Mouse (Mus musculus) cerebral cortex, adult 2 months (tissue): ENCODE measurements around the gene Tmprss4.

Experiments used
- WGBS: fragments of 180-500 bp; shearing (Covaris S2); methylation state at CpG from one replicate; pipeline ENCODE4 v1.1.7; 2018; 5-methylcytosine and 5-hydroxymethylcytosine counted together

Gene Tmprss4

DNA sequence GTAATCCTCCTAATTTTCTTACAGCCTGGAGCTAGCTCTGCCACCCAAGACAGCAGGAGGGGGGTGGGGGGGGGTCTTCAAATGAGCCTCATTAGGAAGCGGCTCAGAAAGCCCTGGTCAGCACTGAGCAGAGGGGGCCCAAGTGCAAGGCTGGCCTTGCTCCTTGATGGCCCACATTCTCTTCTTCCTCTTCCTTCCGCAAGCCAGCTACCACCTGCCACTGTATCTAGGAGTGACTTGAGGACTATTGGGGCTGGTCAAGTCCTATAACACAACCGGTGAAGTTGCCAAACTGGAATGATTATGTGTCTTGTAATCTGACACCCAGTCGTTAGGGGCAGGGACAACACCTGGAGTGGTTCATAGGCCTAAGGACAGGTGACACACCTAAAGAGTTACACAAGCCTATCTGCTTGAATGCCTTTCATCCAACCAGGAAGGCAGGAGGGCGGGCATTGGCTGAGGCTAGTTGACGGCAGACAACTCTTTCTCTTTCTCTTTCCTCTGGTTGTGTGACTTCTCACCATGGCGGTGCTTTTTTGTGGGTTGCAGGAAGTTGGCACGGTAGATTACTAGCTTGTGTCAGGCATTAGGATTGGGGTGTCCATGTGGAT lies at the start of gene Tmprss4:
Gene Tmprss4 (minus strand): TSS at position 296 of the 614 bp plus-strand sequence.
- 86% methylated on average over 8 of the region's 8 CpGs for WGBS

DNA sequence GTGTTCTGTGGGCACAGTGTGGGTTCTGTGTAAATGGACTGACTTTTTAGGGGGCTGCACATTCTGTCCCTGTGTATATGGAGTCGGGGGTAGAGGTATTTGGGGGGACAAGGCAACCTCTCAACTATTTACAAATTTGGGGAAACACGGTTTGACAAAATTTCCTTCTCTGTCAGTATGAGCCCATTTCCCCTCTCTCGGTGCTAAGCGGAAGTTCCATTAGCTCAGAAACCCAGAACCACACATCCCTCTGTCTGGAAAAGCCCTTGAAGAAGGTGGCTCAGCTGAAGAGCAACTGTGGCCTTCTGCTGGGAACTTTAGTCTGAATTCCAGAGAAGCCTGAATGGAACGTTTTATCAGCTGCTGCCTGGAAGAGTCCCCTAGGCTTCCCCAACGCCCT lies 48.5 kb upstream of the Tmprss4 start:
- 81% methylated on average over 6 of the region's 6 CpGs for WGBS

DNA sequence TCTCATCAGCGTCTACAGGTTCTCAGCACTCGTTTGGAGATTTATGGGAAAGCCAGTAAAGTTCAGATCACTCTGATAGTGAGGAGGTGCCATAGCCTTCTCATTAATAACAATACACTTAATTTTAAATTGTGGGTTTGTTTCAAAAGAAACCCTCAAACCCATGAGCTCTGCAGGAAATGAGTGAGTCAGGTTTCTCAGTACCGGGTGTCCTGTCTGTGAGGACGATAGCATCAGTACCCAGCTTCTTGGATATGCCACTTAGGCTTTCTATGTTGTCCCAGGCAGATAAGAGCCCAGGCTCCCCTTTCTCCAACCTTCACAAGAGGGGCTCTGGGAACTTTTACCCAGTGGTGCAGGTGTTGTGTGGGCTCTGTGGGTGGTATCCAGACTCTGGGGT lies 48.1 kb upstream of the Tmprss4 start:
- 79% methylated on average over 4 of the region's 4 CpGs for WGBS

DNA sequence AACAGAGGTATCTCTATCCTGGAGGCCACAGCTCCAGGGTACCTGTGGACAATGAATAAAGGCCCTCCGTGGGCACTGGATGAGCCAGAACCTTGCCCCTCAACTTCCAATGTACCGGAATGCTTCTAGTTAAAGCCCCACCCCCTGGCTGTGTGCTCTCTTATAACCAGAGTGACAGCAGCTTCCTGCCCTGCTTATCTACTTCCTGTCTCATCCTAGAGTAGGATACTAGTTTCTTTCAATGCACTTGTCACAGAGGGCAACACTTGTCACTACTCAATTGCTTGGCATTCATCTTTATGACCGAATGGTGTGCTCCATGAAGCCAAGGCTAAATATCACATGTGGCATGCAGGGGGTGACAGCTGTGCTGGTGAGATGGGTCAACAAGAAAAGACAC lies 47.4 kb upstream of the Tmprss4 start:
- WGBS = 83% methylated on average over 3 of the region's 3 CpGs

DNA sequence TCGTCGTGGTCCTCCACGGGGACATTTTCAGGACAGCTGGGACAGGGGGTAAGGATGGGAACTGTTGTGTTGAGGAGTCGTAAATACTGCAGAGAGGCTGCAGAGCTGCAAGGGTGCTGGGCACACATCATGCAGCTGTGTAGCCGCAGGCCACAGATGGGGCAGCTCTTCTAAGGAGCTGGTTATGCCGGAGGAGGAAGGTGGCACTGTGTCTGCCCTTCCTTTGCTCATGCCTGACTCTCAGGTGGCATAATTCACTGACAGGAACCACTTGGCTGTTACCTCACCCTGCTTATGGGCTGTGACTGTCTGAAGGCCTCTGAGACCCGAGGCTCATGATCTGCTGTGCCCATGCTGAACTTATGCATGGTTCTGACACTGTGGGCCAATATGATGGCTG lies 46.4 kb upstream of the Tmprss4 start:
- 90% methylated on average over 7 of the region's 7 CpGs for WGBS

DNA sequence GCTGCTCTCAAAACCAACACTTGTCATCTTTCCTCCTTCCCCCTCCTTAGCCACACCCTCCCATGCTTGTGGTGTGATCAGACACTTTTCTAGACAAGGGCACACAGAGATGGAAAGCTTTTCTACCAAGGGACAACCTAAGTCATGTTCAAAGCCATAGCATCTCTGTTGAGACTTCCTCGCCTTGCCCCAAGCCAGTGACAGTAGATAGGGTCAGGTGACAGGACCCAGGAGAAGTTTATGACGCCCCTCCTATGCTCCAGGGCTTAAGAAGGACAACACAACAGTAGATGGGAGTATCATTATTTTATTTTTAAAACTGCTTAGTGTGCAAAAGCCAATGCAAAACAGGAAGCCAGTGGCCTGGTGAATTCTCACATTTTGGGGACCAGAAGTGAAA lies 43.6 kb upstream of the Tmprss4 start:
- WGBS = 66% methylated on average over 2 of the region's 2 CpGs

DNA sequence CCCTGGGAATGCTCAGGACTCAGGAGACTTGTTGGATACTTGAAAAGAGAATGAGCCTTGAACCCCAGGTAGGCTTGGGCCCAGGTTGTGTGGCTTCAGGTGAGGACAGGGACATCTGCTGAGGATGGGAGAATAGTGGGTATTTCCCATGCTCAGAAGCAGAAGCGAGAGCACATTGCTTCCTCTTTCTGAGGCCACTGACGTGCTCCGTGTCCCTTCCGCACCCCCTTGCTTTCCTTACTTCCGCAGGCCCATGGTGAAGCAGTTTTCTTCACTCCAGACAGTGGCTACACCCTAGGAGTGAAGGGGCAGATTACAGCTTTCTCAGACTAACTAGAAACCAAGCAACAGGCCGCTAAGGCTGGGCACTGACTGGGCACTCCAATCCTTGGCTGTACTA lies 42.2 kb upstream of the Tmprss4 start:
- 92% methylated on average over 6 of the region's 6 CpGs for WGBS

DNA sequence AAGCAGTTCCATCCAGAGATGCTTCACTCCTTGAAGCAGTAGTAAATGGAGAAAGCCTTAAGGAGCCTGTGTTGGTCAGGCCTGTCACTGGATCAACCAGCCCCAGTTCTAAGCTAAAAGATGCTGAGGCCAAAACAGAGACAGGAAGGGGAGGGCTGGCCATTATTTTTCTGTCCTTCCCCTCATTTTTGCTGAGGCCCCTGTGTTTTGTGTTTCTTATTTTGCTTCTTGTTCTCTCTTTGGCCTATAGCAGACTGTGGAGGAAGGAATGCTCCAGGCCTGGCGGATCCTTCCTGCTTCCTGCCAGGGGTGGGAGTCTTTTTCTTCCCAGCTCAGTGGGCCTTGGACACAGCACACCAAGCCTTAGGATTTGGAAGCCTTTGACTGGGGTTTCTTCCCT lies 41.5 kb upstream of the Tmprss4 start:
- WGBS = 72% methylated on average over 1 of the region's 1 CpGs

DNA sequence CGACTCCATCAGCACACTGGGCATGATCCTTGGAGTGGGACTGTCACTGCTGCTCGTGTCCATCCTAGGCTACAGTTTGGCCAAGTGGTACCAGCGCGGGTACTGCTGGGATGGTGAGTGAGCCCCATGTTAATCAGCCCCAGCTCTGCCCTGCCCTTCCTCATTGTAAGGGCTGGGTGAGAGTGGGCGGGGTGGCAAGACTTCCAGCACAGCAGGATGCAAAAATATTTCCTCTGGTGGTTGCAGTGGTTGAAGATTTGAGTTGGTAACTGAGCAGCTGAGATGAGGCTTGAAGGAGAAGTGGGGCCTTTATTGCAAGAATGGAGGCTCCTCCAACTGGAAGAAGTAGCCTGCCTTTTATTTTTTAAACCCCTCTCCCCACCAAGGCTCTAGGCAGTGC lies 37.5 kb upstream of the Tmprss4 start:
- 77% methylated on average over 5 of the region's 5 CpGs for WGBS

DNA sequence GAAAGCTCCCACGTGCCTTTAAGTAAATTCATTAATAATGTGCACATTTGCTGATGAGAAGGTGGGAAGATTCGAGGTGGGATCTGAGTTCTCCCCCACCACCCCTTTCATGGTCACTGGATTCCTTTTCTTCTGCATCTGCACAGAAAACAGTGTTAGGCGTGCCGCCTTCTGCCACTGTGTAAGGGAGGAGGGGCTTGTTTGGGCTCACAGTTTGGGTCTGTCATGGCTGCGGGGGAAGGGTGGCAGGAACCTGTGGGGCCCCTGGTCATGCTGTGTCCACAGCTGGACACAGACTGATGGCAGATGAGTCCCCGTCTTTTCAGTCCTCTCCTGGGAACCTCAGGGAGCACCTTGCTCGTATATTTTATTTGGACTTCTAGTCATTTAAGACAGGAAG lies 32.9 kb upstream of the Tmprss4 start:
- WGBS = 73% methylated on average over 7 of the region's 7 CpGs

DNA sequence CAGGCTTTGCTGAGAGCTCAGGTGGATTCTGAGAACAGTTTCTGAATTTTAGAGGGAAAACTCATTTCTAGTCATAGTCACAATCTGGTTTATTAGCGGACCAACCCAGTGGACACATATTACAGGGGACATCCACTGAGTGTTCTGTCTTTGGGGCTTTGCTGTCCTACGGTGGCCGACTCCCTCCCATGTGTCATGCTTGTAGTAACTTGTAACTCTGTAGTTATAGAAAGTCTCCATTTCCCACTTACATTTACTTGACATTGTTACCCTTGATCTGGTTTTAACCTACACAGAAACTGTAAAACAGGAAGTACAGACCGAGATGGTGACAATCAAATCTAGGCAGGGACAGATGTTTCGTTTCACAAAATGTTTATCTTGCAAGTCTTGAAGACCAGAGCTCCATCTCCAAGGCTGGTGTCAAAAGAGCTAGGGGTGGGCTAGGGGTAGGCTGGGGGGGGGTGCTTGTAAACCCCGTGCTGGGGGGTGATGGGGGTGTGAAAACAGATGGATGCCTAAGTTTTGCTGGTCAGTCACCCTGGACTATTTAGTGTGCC lies 31.9 kb upstream of the Tmprss4 start:
- WGBS = 79% methylated on average over 6 of the region's 6 CpGs

DNA sequence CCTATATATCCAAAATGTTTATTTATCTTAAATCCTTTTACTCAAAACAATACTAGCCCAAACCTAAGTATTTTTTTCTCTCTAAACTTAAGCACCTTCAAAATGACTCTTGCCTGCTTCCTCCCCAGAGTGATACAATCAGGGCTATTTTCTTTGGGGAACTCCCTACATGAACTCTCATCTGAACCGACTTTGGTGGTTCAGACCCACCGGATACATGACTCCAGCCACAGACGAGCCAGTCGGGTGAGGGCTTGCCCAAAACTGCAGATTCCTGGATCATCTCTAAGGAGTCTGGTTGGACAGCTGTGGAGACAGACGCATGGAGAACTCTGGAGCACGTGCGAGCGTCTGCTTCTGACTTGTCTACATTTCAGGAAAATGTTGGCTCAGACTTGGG lies 25.5 kb upstream of the Tmprss4 start:
- WGBS = 70% methylated on average over 8 of the region's 8 CpGs

DNA sequence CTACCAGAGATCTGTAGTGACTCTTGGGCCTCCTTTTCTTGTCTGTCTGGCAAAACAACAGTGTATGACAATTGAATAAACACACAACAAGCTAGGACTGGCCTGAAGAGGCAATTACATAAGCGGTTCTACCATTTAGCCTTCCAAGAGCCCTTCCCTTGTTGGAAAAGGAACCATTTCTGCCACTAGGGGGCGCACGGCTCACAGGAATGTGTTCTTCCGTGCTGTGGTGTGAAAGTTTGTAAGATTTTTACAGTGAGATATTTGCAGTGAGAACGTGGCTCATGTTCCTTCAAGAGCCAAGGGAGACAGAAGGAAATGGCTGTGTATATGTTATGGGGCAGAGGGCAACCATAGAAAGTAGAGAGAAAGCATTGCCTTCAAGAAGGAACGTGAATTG lies 17.7 kb upstream of the Tmprss4 start:
- WGBS = 9% methylated on average over 6 of the region's 6 CpGs

DNA sequence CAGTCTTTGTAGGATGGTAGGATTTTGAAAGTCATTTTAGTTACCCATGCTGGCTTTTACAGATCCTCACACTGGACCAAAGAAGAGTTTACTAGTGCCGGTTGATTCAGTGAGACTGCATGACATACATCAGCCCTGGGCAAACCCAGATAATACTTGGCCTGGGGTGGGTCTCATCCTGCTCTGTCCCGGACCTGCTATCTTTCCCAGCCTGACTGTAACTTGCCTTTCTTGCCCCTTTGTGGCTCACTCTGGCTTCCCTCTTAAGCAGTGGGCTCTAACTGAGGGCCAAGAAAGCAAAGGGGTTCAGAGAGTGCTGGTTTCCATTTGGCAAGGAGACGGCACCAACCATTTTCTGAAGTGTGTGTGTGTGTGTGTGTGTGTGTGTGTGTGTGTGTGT lies 15.8 kb upstream of the Tmprss4 start:
- 95% methylated on average over 3 of the region's 3 CpGs for WGBS

DNA sequence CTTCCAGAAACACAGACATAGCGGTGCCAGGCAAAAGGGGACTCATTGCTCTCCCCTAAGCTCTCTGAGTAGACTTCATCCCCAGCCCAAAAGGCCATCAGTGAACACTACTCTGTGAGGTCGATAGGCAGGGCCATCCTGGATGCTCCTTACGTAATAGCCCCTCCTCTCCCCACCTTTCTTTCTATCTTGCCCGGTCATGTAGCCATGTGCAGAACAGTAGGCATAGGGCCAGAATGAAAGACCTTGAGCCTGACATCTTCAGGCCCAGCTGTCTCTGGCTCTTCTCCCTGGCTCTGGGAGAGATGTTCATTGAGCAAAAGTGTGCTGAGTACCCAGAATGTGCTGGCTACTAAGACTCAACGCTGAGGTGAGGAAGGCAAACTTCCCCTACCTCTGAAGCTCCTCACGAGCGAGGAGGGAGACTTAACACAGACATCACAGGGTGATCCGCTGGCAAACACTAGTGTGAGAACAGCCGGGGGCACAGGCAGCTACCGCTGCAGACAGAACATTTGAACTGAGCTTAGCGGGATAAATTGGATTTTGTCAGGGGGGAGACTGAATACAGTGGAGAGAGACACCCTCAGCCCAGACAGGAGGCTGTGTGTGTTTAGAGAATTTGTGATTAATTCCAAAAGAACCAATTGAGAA lies 11.8 kb upstream of the Tmprss4 start:
- 64% methylated on average over 11 of the region's 11 CpGs for WGBS

DNA sequence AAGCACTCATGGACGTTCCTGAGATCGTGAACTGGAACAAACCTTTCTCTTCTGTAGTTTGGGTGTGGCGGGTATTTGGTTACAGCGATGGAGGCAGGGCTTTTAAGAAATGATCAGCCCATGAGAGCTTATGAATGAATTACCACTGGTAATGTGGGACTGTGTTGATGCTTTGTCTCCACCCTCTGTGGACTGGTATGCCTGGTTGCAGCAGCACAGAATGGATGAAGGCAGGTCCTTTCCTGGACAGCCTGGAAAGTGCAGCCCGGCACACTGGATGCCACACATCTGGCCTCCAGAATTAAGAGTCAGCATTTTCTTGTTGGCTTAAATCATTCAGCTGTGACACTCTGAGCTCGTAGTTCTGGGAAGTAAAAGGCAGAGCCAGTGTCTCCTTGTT lies 8.1 kb upstream of the Tmprss4 start:
- WGBS = 77% methylated on average over 6 of the region's 6 CpGs

DNA sequence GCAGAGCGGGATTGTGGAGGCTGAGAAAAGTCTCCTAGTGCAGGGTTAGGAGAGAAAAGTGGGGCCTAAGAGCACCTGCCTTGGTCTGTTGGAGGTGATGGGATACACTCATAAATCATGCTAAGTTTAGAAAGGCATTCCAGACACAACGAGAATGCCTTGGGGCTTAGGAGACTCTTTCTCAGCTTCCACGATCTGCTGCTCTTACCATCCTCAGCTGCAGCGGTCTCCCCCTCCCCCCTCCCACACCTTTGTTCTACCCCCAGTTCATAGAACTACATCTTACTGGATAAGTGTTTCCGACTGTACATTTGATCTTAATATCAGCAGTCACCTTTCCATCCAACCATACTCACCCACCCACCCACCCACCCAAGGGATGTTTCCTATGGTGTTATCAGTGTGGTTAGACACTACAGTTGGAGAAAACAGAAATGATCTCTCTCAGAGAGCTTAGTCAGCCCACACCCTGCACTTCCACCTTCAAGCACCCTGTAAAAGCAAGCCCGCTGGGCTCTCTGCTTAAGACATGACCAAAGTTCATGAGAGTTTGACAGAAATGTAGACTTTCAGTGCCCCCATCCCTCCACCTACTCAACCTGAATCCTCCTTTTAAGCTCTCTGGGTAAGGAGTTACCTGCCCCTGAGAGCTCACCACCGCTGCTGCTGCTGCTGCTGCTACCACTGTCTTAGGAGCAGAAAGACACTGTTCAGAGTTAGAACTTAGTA lies 3.3 kb upstream of the Tmprss4 start:
- WGBS = 88% methylated on average over 7 of the region's 7 CpGs

DNA sequence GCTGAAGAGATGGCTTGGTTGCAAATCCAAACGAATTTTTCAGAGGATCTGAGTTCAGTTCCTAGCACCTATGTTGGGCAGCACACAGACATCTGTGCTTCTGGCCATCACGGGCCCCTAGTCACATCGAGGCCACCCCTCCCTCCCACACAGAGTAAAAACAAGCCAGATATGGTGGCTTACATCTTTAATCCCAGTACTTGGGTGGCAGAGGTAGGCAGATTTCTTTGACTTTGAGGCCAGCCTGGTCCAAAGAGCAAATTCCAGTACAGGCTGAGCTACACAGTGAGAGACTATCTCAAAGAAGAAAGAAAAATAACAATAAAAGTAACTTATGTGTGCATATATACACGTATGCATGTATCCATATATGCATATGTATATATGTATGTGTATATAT lies 2.2 kb upstream of the Tmprss4 start:
- WGBS = 83% methylated on average over 4 of the region's 4 CpGs

DNA sequence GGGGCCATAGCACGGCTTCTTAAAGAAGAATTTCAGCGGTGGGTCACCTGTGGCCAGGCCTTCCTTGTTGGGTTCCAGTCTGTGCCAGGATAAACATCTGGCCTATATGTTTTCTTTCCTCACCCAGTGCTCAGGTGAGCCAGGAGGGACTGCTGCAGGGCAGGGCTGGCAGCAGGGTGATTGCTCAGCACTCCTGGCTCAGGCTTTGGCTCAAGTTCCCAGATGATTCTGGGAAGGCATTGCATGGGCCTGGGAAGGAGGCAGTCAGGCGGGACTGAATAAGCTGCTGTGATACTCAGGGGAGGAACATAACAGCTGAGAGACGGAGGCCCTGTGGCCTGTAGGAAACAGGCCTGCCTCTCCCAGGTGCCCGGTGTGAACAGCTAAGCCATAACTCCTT lies 1.3 kb upstream of the Tmprss4 start:
- 93% methylated on average over 5 of the region's 5 CpGs for WGBS

DNA sequence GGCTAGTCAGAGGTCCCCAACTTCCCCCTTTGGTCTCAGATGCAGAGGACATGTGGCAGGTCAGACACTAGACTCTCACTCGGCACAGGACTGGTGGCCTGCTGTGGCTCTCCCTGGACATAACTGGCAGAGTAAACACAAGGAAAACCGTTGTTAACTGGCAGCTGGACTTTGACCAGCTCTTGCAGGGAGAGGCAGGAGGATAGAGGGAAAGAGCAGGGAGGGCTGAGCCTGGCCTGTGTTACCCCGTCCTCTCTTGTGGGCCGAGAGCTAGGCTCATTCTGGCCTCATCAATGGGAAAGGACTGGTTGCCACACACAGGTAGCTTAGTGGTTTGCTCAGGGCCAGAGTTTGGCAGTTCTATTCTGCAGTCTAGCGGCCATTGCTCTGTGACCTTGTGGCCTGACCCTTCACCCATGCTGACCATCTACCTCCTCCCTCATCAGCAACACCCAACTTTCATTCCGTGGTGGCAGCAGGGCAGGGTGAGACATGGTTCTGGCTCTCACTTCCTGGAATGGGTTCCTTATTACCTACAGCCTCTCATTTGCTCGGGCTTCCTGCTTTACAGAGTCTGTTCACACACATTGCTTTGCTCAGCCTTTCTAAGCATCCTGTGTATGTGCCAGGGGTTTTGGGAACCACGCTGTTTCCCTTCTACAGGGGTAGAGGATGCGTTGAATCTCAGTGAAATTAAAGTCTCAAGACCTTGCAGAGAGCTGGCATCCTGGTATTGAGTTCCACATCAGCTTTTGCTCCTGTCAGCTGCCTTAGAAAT lies 1.7 kb downstream of the Tmprss4 start:
- WGBS = 69% methylated on average over 9 of the region's 9 CpGs

DNA sequence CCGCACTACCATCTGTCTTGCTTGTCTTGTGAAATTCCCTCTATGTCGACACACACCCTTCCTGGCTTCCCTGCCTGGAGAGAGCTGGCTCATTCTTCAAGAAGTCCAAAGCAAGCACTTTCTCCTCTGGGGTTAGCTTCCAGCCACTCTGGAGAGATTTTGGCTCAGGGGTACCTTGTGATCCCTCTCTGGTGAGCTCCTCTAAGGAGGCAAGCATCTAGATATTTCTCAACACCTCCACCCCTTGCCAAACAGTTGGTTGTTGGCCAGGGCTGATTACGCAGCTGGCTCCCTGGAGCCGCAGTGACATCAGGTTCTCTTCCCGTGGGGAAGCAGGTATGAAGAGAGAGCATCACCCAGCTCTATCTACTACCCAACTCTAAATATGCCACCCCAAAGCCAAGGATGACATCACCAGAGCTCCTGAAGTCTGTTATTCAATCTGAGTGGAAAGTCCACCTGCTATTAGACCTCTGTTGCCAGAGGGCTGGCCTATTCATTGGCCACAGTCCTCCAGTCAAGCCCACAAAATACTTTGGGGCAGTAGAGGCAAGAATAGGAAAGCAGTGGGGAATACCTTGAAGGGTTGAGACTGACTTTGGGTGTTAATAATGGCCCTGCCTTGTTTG lies 2.5 kb downstream of the Tmprss4 start:
- 68% methylated on average over 5 of the region's 5 CpGs for WGBS

DNA sequence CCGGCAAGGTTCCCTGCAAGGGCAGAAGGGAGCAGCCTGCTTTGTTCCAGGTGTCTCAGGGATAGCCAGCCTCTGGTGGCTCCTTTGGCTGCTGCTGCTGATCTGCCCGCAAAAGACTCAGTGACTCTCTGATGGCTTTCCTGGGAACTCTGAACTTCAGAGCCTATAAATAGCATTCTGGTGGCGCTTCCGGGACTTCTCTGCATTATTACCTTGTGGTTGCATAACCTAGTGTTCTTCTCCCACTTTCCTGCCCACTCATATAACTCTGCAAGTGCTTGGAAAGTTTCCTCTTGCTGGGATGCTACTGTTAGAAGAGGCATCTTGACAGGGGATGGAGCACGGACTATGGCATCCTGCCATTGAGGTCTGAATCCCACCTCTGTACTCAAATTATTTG lies 6.3 kb downstream of the Tmprss4 start:
- WGBS = 69% methylated on average over 5 of the region's 5 CpGs
